Mouse (Mus musculus) ES-Bruce4 (cell line): ENCODE results near the gene Maff. TPM values are rescaled to one million over a fixed set of nuclear protein-coding genes. Genes with fewer than 3 reads are reported as not detected.

ENCODE experiments used
- H3K27ac ChIP-seq: 2 replicates; pipeline ENCODE4 v1.5.1; 2012; ENCODE audit warnings: low read length, inconsistent platforms; ENCODE audit not compliant: insufficient read depth
- H3K27me3 ChIP-seq: 2 replicates; pipeline ENCODE4 v1.6.1; 2012; ENCODE audit warnings: mild to moderate bottlenecking, low read length, inconsistent platforms; ENCODE audit not compliant: control insufficient read depth, poor library complexity, insufficient read depth, severe bottlenecking
- H3K36me3 ChIP-seq: 2 replicates; pipeline ENCODE4 v1.6.1; 2012; ENCODE audit warnings: inconsistent platforms, mild to moderate bottlenecking, low read length, moderate library complexity; ENCODE audit not compliant: control insufficient read depth, poor library complexity, insufficient read depth, severe bottlenecking
- H3K4me1 ChIP-seq: one replicate; pipeline ENCODE4 v1.8.1; 2011; ENCODE audit warnings: low read length; ENCODE audit not compliant: control insufficient read depth, insufficient read depth
- H3K4me3 ChIP-seq: 2 replicates; pipeline ENCODE4 v1.5.1; 2011; ENCODE audit warnings: low read depth, mild to moderate bottlenecking, low read length
- H3K9ac ChIP-seq: 2 replicates; pipeline ENCODE4 v1.6.1; 2012; ENCODE audit warnings: low read depth, mild to moderate bottlenecking, inconsistent platforms; ENCODE audit not compliant: poor library complexity, severe bottlenecking
- H3K9me3 ChIP-seq: replicated peaks from 2 replicates; pipeline ENCODE4 v1.6.1; 2012; ENCODE audit warnings: mild to moderate bottlenecking, low read length, inconsistent platforms; ENCODE audit not compliant: control insufficient read depth, poor library complexity, insufficient read depth, severe bottlenecking
- CTCF ChIP-seq: IDR thresholded peaks from one replicate; pipeline ENCODE4 v1.8.1; 2011; ENCODE audit warnings: low read depth, low read length
- EP300 ChIP-seq: IDR thresholded peaks from 2 replicates; pipeline ENCODE4 v1.6.1; 2011; ENCODE audit warnings: low read depth, low read length; ENCODE audit not compliant: insufficient read depth
- POLR2A ChIP-seq: IDR thresholded peaks from one replicate; pipeline ENCODE4 v1.8.1; 2011; ENCODE audit warnings: low read length; ENCODE audit not compliant: insufficient read depth
- polyA plus RNA-seq: library from polyadenylated mRNA; stranded (reverse); fragments of >200 nt; gene quantifications from 2 replicates; pipeline ENCODE4 v1.2.4, GENCODE M21; 2011; ENCODE audit warnings: low read depth; ENCODE audit not compliant: missing spikeins, insufficient read depth, insufficient read length

Maff gene
- polyA plus RNA-seq, 1 experiment = 12.3 TPM

DNA sequence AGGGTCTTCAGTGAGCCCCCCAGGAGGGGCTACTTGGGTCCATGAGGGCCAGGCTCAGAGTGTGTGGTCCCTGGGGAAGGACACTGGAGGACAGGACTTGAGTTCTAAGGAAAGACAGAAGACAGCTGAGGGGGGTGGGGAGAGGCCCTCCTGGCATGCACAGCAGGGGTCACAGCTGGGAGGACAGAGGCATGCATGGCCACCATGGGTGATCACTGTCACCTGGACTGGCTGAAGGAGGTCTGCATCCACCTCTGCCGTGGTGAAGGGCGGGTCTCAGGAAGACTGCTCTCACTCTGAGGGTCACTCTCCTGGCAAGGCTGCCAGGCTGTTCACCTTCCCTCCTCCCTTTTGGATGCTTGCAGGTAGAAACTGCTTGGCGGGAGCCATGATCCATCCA lies 22.0 kb upstream of the Maff start:
- Histone ChIP-seq H3K36me3 (no peaks in the 10 kb centered on the region), H3K9ac (no peak overlapping the region), H3K27me3 (no peaks in the 10 kb centered on the region), H3K9me3 (no peaks in the 10 kb centered on the region), H3K4me3 (no peak overlapping the region), H3K27ac (no peak overlapping the region), H3K4me1 (peaks cover 2% of the 10 kb centered on the region)
- no peak for TF ChIP-seq CTCF
- no peak for TF ChIP-seq EP300
- no peak for TF ChIP-seq POLR2A

DNA sequence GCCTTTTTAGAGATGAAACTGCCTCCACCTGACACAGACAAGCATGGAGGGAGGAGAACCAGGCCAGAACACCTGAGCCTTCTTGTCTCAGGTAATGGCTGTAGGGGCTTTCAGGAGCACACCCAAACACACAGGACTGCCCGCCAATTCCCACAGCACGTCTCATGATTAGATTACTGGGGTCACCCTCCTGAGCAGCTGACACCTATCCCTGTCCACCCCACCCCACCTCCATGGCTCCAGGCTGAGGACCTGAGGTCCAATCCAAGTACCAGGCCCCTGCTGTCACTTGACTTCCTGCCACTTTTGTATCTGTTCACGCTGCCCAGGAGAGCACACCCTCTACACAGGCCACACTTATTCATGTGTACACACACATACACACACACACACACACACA lies 20.7 kb upstream of the Maff start:
- no peak overlapping the region for H3K4me3 ChIP-seq
- H3K9me3 ChIP-seq = no peaks in the 10 kb centered on the region
- no peak overlapping the region for H3K9ac ChIP-seq
- no peaks in the 10 kb centered on the region for H3K36me3 ChIP-seq
- H3K27me3 ChIP-seq = no peaks in the 10 kb centered on the region
- no peak overlapping the region for H3K27ac ChIP-seq
- H3K4me1 ChIP-seq = peaks cover 2% of the 10 kb centered on the region
- no peak for TF ChIP-seq POLR2A
- no peak for TF ChIP-seq CTCF
- TF ChIP-seq EP300 = no peak

DNA sequence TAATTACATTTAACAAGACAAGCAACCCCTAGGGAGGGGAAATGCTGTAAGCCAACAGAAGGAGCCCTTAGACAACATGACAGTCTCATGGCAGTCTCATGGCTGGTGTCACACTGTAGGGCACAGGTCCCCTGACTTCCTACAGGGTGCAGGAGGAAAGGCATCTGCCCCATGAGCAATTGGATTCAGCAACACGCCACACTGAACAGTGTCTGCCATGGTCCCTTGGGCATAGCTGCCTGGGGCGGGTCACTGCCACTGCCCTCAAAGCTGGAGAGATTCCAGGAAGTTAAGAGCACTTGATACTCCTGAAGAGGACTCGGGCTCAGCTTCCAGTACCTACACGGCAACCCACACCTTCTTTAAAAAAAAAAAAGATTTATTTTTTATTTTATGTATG lies 20.2 kb upstream of the Maff start:
- H3K4me3 ChIP-seq = no peak overlapping the region
- peaks cover 2% of the 10 kb centered on the region for H3K4me1 ChIP-seq
- H3K27ac ChIP-seq = no peak overlapping the region
- H3K27me3 ChIP-seq = no peaks in the 10 kb centered on the region
- no peaks in the 10 kb centered on the region for H3K36me3 ChIP-seq
- no peaks in the 10 kb centered on the region for H3K9me3 ChIP-seq
- 0 out of 2 replicates have a peak overlapping the region, but pooled peaks have one; percentile 72 for H3K9ac ChIP-seq
- TF ChIP-seq CTCF (no peak), EP300 (no peak), POLR2A (no peak)

DNA sequence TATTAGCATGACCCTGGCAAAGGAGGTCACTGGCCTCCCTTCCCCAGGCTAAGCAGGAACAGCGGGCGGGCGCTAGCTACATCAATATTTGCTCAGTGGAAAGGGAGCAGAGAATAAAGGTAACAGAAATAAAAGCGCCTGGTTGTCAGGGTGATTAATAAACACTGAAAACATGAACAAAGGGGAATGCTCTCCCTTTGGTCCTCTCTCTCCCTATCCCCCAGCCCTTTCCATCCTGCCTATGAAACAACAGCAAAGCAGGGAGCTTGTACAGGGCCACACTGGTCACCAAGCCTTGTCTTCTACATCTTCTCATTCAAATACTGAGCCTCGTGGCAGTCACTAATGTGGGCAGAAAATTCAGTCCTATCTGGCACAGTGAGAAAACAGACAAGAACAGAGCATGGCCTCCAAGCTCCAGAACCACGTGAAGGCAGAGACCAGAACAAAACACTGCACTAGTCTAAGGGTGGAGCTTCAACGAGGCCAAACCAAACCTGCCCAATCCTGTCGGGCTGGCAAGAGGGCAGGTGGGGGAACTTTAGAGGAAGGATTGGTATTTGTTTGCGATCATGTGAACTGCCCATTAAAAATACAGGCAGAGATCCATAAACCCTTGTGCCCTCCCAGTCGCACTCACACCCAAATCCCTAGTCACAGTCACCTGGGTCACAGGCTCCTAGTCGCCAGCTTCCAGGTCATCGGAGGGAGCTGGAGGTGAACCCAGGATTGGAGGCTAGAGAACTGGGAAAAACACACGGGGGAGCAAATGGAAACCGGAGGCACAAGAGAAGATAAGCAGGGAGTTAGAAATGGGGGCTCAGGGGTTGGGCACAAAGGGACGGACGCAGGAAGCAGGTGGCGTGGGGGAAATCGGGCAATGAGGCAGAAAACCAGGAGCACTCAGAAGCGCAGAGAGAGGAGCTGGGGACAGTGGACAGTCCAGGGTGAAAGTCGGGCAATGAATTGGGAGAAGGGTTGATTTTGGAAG lies 19.2 kb upstream of the Maff start:
- H3K27ac ChIP-seq = peak overlapping the region; percentile 82
- no peaks in the 10 kb centered on the region for H3K27me3 ChIP-seq
- H3K36me3 ChIP-seq = no peaks in the 10 kb centered on the region
- no peaks in the 10 kb centered on the region for H3K9me3 ChIP-seq
- H3K4me1 ChIP-seq = peaks cover 2% of the 10 kb centered on the region
- TF ChIP-seq EP300 = 0 out of 2 replicates have a peak, but pooled peaks have one; percentile 12
- TF ChIP-seq CTCF = no peak
- peak; percentile 33 for TF ChIP-seq POLR2A
- peak overlapping the region; percentile 87 for H3K4me3 ChIP-seq
- peak overlapping the region; percentile 72 for H3K9ac ChIP-seq

DNA sequence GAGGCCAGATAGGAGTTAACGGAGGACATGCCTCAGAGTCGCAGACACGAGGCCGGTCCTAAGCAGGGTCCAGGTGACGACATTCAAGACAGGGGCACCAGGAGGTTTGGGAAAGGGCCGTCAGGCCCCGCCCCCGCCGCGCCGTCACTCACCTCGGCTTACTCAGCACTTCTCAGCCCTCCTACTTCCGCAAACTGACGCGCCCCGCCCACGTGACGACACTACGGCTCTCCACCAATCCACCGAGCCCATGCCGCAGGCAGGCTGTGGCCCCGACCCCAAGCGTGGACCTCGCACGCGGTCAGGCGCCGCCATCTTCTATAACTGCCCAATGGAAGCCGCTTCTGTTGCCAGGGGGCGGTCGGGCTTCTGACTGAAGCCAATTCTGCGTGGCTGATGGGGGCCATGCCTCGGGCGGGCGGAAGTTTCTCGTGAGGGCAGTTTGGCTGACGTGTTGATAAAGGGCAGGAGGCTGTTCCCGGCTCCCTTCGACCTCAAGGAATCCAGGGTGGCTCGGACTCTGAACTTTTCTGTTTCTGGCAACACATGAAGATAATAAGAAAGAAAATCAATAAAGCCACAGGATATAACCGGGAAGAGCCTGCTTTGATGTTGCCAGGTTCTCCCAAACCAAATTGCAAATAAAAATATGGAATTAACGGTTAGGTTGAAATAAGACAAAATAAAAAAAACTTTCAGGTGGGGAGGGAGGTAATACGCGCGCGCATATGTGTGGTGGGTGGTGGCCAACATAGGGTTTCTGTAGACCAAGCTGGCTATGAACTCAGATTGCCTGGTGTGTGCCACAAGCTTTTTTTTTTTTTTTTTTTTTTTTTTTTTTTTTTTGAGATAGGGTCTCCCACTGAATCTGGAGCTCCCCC lies 18.1 kb upstream of the Maff start, which contains the start of gene Pla2g6:
Pla2g6 (minus strand) TSS at position 333 of the 881 bp plus-strand sequence.
- Histone ChIP-seq H3K9ac (peak within 1 kb of the TSS; percentile 73), H3K4me3 (peak within 1 kb of the TSS; percentile 87), H3K27me3 (no peaks in the 10 kb centered on the region), H3K27ac (peak within 1 kb of the TSS; percentile 82), H3K9me3 (no peaks in the 10 kb centered on the region), H3K36me3 (no peaks in the 10 kb centered on the region), H3K4me1 (peaks cover 7% of the 10 kb centered on the region)
- TF ChIP-seq EP300 = peak; percentile 68; the same call in 1 of the 2 replicates
- peak; percentile 22 for TF ChIP-seq POLR2A
- no peak for TF ChIP-seq CTCF
